Mouse (Mus musculus) E14TG2a.4 (cell line): ENCODE measurements around the gene Atr.

Source experiments
- H3K27me3 ChIP-seq: 2 replicates; pipeline ENCODE4 v1.6.1; 2014; ENCODE audit warnings: low read length, control low read depth; ENCODE audit not compliant: insufficient read depth
- H3K36me3 ChIP-seq: 2 replicates; pipeline ENCODE4 v1.6.1; 2014; ENCODE audit warnings: low read length, control low read depth; ENCODE audit not compliant: insufficient read depth
- H3K4me1 ChIP-seq: replicated peaks from 2 replicates; pipeline ENCODE4 v1.6.1; 2014; ENCODE audit warnings: low read depth, low read length, control low read depth
- H3K4me3 ChIP-seq: replicated peaks from 2 replicates; pipeline ENCODE4 v1.5.1; 2014; ENCODE audit warnings: mild to moderate bottlenecking, low read length
- H3K9me3 ChIP-seq: 2 replicates; pipeline ENCODE4 v1.6.1; 2014; ENCODE audit warnings: low read length, control low read depth
- CTCF ChIP-seq: conservative IDR thresholded peaks from 2 replicates; pipeline ENCODE4 v1.5.1; 2014; ENCODE audit warnings: low read length
- NANOG ChIP-seq: IDR thresholded peaks from 2 replicates; pipeline ENCODE4 v1.6.1; 2014; ENCODE audit warnings: borderline replicate concordance, low read length, mixed read lengths
- POU5F1 ChIP-seq: IDR thresholded peaks from 2 replicates; pipeline ENCODE4 v1.6.1; 2014; ENCODE audit warnings: low read length, borderline replicate concordance

Atr gene

GRCm38 (mm10) chr9:95857414-95858026, at the start of gene Atr:
Gene Atr, plus strand, starts transcription at chr9:95857597.
- Histone ChIP-seq H3K4me3 (peak within 1 kb of the TSS; percentile 98), H3K36me3 (peaks cover 14% of the 10 kb centered on the region), H3K27me3 (no peaks in the 10 kb centered on the region; the same call in 1 of the 2 replicates), H3K9me3 (no peaks in the 10 kb centered on the region), H3K4me1 (peaks cover 17% of the 10 kb centered on the region)
- TF ChIP-seq POU5F1 (no peak), CTCF (no peak), NANOG (no peak)

DNA sequence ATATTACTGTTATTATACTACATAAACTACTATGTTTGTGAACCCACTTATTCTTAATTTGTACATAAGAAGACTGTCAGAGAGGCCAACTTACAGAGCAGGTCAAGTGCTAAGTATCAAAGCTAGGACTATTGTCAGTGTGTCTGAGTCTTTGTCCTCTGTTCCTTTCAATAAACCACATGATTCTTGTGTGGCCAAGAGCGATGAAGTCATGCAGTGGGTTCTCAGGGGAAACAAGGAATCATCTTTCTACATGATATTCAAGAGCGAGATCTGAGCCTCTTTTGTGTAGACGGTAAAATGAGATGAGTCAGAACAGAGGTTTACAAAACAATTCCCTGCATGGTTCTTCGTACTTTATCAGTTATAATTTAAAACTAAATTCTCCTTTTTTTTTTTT, 47.8 kb upstream of the Atr start:
- H3K9me3 ChIP-seq = no peaks in the 10 kb centered on the region
- TF ChIP-seq POU5F1 (no peak), CTCF (no peak), NANOG (no peak)

DNA sequence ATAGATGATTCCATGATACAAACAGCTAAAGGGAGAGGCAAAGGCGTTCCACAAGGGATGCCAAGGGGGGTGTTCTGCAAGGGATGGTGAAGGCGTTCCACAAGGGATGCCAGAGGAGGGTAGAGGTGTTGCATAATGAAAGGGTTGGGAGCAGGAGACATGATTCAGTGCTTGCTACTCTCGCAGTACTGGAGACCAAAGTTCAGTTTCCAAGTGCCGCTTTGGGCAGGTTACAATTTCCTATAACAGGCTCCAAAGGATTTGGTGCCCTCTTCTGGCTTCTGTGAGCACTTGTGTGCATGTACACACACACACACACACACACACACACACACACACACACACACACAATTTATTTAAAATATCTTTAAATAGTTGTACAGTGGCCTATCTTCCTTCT, 45.6 kb upstream of the Atr start:
- H3K4me1 ChIP-seq = no peaks in the 10 kb centered on the region
- H3K9me3 ChIP-seq = no peaks in the 10 kb centered on the region
- H3K27me3 ChIP-seq = no peaks in the 10 kb centered on the region
- TF ChIP-seq NANOG (no peak), POU5F1 (no peak), CTCF (no peak)
- no peak overlapping the region for H3K4me3 ChIP-seq
- no peaks in the 10 kb centered on the region for H3K36me3 ChIP-seq

More for the DNA sequence above, 47.8 kb upstream of the Atr start:
- no peaks in the 10 kb centered on the region for H3K36me3 ChIP-seq
- peaks cover 16% of the 10 kb centered on the region for H3K4me1 ChIP-seq
- H3K4me3 ChIP-seq = no peak overlapping the region
- no peaks in the 10 kb centered on the region for H3K27me3 ChIP-seq

- TF ChIP-seq NANOG = no peak
- TF ChIP-seq POU5F1 = no peak
- TF ChIP-seq CTCF = no peak
- Histone ChIP-seq H3K36me3 (no peaks in the 10 kb centered on the region), H3K9me3 (no peaks in the 10 kb centered on the region), H3K27me3 (no peaks in the 10 kb centered on the region), H3K4me3 (no peak overlapping the region), H3K4me1 (no peaks in the 10 kb centered on the region)
These were observed 43.5 kb upstream of the Atr start for GRCm38 (mm10) chr9:95813721-95814531.

- H3K27me3 ChIP-seq = no peaks in the 10 kb centered on the region
- H3K4me1 ChIP-seq = no peaks in the 10 kb centered on the region
- no peaks in the 10 kb centered on the region for H3K36me3 ChIP-seq
- TF ChIP-seq CTCF (no peak), NANOG (no peak), POU5F1 (no peak)
- H3K4me3 ChIP-seq = no peak overlapping the region
- H3K9me3 ChIP-seq = no peaks in the 10 kb centered on the region
These were observed 42.3 kb upstream of the Atr start for GRCm38 (mm10) chr9:95815015-95815673.

DNA sequence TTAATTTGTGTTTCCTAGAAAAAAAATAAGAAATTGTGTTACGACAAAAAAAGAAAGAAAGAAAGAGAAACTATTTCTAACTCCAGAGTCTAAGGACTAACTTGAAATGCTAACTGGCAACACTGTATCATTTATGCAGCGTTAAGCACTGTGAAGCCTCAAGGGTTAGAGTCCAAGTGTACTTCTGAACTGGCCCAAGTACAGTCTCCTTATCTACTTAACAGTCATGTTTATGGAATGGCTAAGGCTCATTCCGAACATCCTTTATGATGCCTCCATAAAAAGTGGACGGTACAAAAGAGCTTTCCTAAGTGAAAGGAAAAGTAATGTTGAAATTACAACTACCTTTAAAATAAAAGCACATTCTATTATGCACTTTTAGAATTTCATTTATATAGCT, 41.7 kb upstream of the Atr start:
- H3K27me3 ChIP-seq = no peaks in the 10 kb centered on the region
- TF ChIP-seq NANOG = no peak
- no peak for TF ChIP-seq POU5F1
- no peak for TF ChIP-seq CTCF
- no peaks in the 10 kb centered on the region for H3K36me3 ChIP-seq

DNA sequence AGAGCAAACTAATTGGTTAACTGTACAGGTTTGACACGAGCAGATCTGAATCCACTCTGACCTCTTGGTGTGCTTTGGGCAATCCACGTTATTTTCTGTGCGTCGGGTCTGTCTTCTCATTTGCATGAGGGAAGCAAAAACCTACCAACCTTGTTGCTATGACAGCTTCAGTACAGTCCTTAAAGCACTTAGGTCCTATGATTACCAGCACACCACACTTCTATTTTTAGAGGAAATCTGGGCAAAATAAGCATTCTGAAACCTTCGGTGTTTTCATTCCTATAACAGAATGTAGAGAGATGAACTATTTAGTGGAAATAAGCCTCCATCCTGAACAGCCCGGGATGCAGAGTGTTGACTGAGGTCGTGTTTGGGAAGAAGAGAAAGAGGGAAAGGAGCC, 34.9 kb upstream of the Atr start:
- no peaks in the 10 kb centered on the region for H3K9me3 ChIP-seq
- no peaks in the 10 kb centered on the region for H3K27me3 ChIP-seq
- H3K4me1 ChIP-seq = no peaks in the 10 kb centered on the region
- no peaks in the 10 kb centered on the region for H3K36me3 ChIP-seq
- no peak overlapping the region for H3K4me3 ChIP-seq
- TF ChIP-seq POU5F1 (no peak), CTCF (no peak), NANOG (no peak)

More for the DNA sequence above, 41.7 kb upstream of the Atr start:
- H3K4me1 ChIP-seq = no peaks in the 10 kb centered on the region
- no peaks in the 10 kb centered on the region for H3K9me3 ChIP-seq
- H3K4me3 ChIP-seq = no peak overlapping the region

DNA sequence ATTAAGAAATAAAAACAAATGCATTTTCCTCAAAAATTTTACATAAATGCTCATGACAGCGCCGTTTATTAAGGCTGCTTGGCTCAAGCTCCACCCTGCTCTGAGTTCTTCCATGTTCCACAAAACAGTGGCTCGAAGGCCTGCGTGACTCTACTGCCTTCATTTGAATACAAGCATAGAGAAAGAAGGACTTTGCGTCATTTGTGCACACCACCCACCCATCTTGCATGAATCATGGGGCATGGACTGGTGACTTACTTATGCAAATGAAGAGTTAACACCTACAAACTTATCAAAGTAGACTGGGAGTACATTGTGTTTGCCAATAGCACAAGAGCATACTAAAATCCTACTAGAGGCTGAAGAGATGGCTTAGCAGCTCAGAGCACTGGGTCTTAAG, 29.8 kb upstream of the Atr start:
- no peaks in the 10 kb centered on the region for H3K4me1 ChIP-seq
- H3K27me3 ChIP-seq = no peaks in the 10 kb centered on the region
- H3K9me3 ChIP-seq = no peaks in the 10 kb centered on the region
- TF ChIP-seq NANOG = no peak
- no peak for TF ChIP-seq CTCF
- no peak for TF ChIP-seq POU5F1
- no peak overlapping the region for H3K4me3 ChIP-seq
- H3K36me3 ChIP-seq = no peaks in the 10 kb centered on the region
